Mouse (Mus musculus) neural tube, embryonic 14.5 days (tissue): ENCODE data around the gene Hvcn1. TPM values are rescaled to one million over a fixed set of nuclear protein-coding genes. Genes with fewer than 3 reads are reported as not detected.

ENCODE experiments used
- polyA plus RNA-seq: library from polyadenylated mRNA; unstranded; fragments of >200 nt; fragmentation: Nextera tagmentation; extraction: Ambion mirVana; gene quantifications from 2 replicates; pipeline ENCODE4 v1.2.1, GENCODE M21; 2014

Gene Hvcn1
- polyA plus RNA-seq, 1 experiment from 2014 or later, result 0.72 TPM

Other genes with a start within 250 kb of the Hvcn1 start
- 25.6 and 31.3 TPM in 2 replicates for gene Cux2, start 156.7 kb upstream of the Hvcn1 start, polyA plus RNA-seq
- 0.86 TPM in 1 of 2 replicates, not detected in the other for gene Myl2, start 105.9 kb upstream of the Hvcn1 start, polyA plus RNA-seq
- gene Ccdc63, start 66.0 kb upstream of the Hvcn1 start, polyA plus RNA-seq, result 0.13 TPM in 1 of 2 replicates, not detected in the other
- 198 and 202 TPM in 2 replicates for gene Ppp1cc, start 48.5 kb upstream of the Hvcn1 start, polyA plus RNA-seq
- gene Tctn1, start 57.7 kb downstream of the Hvcn1 start, polyA plus RNA-seq, result 5.5 and 7.1 TPM in 2 replicates
- gene Pptc7, start 77.6 kb downstream of the Hvcn1 start, polyA plus RNA-seq, result 9.2 and 9.9 TPM in 2 replicates
- 20.2 and 24.7 TPM in 2 replicates for gene Rad9b, start 147.4 kb downstream of the Hvcn1 start, polyA plus RNA-seq
- gene Vps29, start 147.6 kb downstream of the Hvcn1 start, polyA plus RNA-seq, result 325 and 347 TPM in 2 replicates
- 44.7 and 48.2 TPM in 2 replicates for gene Gpn3, start 165.1 kb downstream of the Hvcn1 start, polyA plus RNA-seq
- gene Fam216a, start 165.6 kb downstream of the Hvcn1 start, polyA plus RNA-seq, result 146 and 158 TPM in 2 replicates
- 46.6 and 81.6 TPM in 2 replicates for gene Arpc3, start 185.1 kb downstream of the Hvcn1 start, polyA plus RNA-seq
- gene Anapc7, start 214.9 kb downstream of the Hvcn1 start, polyA plus RNA-seq, result 30.1 and 33.4 TPM in 2 replicates